Mouse (Mus musculus) hindbrain, embryonic 16.5 days (tissue): ENCODE results near the gene Ammecr1. TPM values are rescaled to one million over a fixed set of nuclear protein-coding genes. Genes with fewer than 3 reads are reported as not detected.

Experiments used
- ATAC-seq: fragments of 200-750 bp; cut with Nextera tagmentation; 2 replicates; pipeline ENCODE4 v1.8.0; 2017; ENCODE audit warnings: moderate TSS enrichment, moderate library complexity
- H3K27ac ChIP-seq: fragments of 300-500 bp; sonication (generic); 2 replicates; pipeline ENCODE4 v1.5.1; 2014; ENCODE audit warnings: low read depth, mild to moderate bottlenecking, control low read depth, low read length, moderate library complexity
- H3K27me3 ChIP-seq: fragments of 300-500 bp; sonication (generic); replicated peaks from 2 replicates; pipeline ENCODE4 v1.6.1; 2014; ENCODE audit warnings: low read length; ENCODE audit not compliant: control insufficient read depth, insufficient read depth
- H3K36me3 ChIP-seq: fragments of 300-500 bp; sonication (generic); 2 replicates; pipeline ENCODE4 v1.6.1; 2014; ENCODE audit warnings: mild to moderate bottlenecking, low read length, moderate library complexity, mixed read lengths; ENCODE audit not compliant: control insufficient read depth, insufficient read depth
- H3K4me1 ChIP-seq: fragments of 300-500 bp; sonication (generic); 2 replicates; pipeline ENCODE4 v1.6.1; 2014; ENCODE audit warnings: low read depth, low read length; ENCODE audit not compliant: control insufficient read depth, insufficient read depth
- H3K4me2 ChIP-seq: fragments of 300-500 bp; sonication (generic); 2 replicates; pipeline ENCODE4 v1.6.1; 2014; ENCODE audit warnings: mild to moderate bottlenecking, low read length, control low read depth, moderate library complexity
- H3K4me3 ChIP-seq: fragments of 300-500 bp; sonication (generic); 2 replicates; pipeline ENCODE4 v1.5.1; 2014; ENCODE audit warnings: mild to moderate bottlenecking, low read length, control low read depth, moderate library complexity
- H3K9ac ChIP-seq: fragments of 300-500 bp; sonication (generic); 2 replicates; pipeline ENCODE4 v1.6.1; 2014; ENCODE audit warnings: low read depth, mild to moderate bottlenecking, control low read depth, low read length, moderate library complexity
- H3K9me3 ChIP-seq: fragments of 300-500 bp; sonication (generic); 2 replicates; pipeline ENCODE4 v1.6.1; 2014; ENCODE audit warnings: mild to moderate bottlenecking, low read length, moderate library complexity; ENCODE audit not compliant: control insufficient read depth
- WGBS: fragments of 180-500 bp; shearing (Covaris S2); extraction: QIAGEN DNeasy Blood & Tissue Kit; methylation state at CpG from one replicate; pipeline ENCODE4 v1.1.7; 2014; 5-methylcytosine and 5-hydroxymethylcytosine counted together
- polyA plus RNA-seq: library from polyadenylated mRNA; unstranded; fragments of >200 nt; fragmentation: Nextera tagmentation; extraction: Ambion mirVana; gene quantifications from 2 replicates; pipeline ENCODE4 v1.2.1, GENCODE M21; 2015

Gene Ammecr1
- polyA plus RNA-seq, 1 experiment from 2014 or later: 1.8 TPM

GRCm38 (mm10) chrX:142838841-142839240, 127.7 kb downstream of the Ammecr1 start:
- 53% methylated on average over 2 of the region's 2 CpGs for WGBS
- H3K9me3 ChIP-seq: no peaks in the 10 kb centered on the region
- H3K4me2 ChIP-seq: no peak overlapping the region

DNA sequence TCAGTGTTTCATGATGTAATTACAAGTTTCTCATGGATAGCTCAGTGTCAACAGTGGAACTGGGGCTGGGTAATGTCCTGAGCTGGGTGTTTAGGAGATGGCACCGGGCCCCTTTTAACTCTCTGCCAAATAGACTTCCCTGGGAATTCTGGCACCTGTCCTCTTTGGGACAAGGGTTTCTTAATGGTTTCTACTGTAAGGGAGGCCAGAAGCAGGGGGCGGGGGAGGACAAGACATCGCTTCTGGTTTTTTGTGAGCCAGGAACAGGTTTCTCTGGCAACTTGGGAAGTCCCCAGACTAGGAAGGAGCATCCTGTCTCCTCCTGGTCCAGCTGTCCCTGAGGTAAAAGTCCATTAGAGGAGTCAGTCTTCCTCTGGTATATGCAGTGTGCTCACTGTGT, 129.2 kb downstream of the Ammecr1 start:
- ATAC-seq: no peak
- Histone ChIP-seq H3K27me3 (no peaks in the 10 kb centered on the region; the same call in 1 of the 2 replicates), H3K4me3 (no peak overlapping the region), H3K9me3 (no peaks in the 10 kb centered on the region), H3K4me1 (no peaks in the 10 kb centered on the region), H3K9ac (no peak overlapping the region), H3K36me3 (no peaks in the 10 kb centered on the region), H3K4me2 (no peak overlapping the region), H3K27ac (no peak overlapping the region)
- WGBS: 70% methylated on average over 3 of the region's 3 CpGs

More at GRCm38 (mm10) chrX:142838841-142839240, 127.7 kb downstream of the Ammecr1 start:
- H3K27me3 ChIP-seq: no peaks in the 10 kb centered on the region; the same call in 1 of the 2 replicates
- no peak overlapping the region for H3K4me3 ChIP-seq
- H3K36me3 ChIP-seq: no peaks in the 10 kb centered on the region
- no peak overlapping the region for H3K27ac ChIP-seq
- no peaks in the 10 kb centered on the region for H3K4me1 ChIP-seq
- no peak overlapping the region for H3K9ac ChIP-seq
- ATAC-seq: no peak

GRCm38 (mm10) chrX:142836399-142836798, 130.1 kb downstream of the Ammecr1 start:
- Histone ChIP-seq H3K9me3 (no peaks in the 10 kb centered on the region), H3K9ac (no peak overlapping the region), H3K4me3 (no peak overlapping the region), H3K36me3 (no peaks in the 10 kb centered on the region), H3K4me1 (no peaks in the 10 kb centered on the region), H3K4me2 (no peak overlapping the region), H3K27me3 (no peaks in the 10 kb centered on the region), H3K27ac (no peak overlapping the region)
- ATAC-seq: no peak
- 98% methylated on average over 7 of the region's 7 CpGs for WGBS

- Histone ChIP-seq H3K4me2 (no peak overlapping the region), H3K4me3 (no peak overlapping the region), H3K4me1 (no peaks in the 10 kb centered on the region), H3K9ac (no peak overlapping the region), H3K36me3 (no peaks in the 10 kb centered on the region), H3K27me3 (no peaks in the 10 kb centered on the region), H3K27ac (no peak overlapping the region), H3K9me3 (no peaks in the 10 kb centered on the region)
- WGBS: 92% methylated on average over 6 of the region's 6 CpGs
- ATAC-seq: no peak
These were observed 131.7 kb downstream of the Ammecr1 start for GRCm38 (mm10) chrX:142834807-142835206.

GRCm38 (mm10) chrX:142833164-142833796, 133.2 kb downstream of the Ammecr1 start:
- no peak for ATAC-seq
- H3K4me2 ChIP-seq: no peak overlapping the region

DNA sequence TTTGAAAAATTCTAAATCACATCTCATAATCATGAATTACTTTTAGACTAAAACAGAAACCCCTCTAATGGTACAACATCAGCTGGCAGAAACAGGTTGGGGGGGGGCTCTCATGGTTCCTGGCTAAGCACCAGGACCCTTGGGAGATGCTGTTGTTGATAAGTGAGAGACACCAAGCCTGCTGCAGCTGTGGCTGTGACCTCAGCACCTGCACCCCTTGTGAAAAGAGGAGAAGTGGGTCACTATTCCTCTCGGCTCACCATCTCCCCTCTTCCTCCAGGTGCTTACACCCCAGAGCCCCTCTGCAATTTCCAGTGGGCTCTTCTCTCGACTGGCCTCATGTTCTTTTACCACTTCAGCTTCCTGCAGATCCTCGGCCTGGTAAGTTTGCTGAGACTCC, 134.3 kb downstream of the Ammecr1 start:
- no peak for ATAC-seq
- no peak overlapping the region for H3K9ac ChIP-seq
- H3K27me3 ChIP-seq: no peaks in the 10 kb centered on the region
- no peak overlapping the region for H3K27ac ChIP-seq
- no peaks in the 10 kb centered on the region for H3K36me3 ChIP-seq
- no peaks in the 10 kb centered on the region for H3K4me1 ChIP-seq
- H3K4me2 ChIP-seq: no peak overlapping the region
- no peaks in the 10 kb centered on the region for H3K9me3 ChIP-seq
- H3K4me3 ChIP-seq: no peak overlapping the region
- WGBS: 85% methylated on average over 3 of the region's 3 CpGs

More at GRCm38 (mm10) chrX:142833164-142833796, 133.2 kb downstream of the Ammecr1 start:
- Histone ChIP-seq H3K36me3 (no peaks in the 10 kb centered on the region), H3K27me3 (no peaks in the 10 kb centered on the region), H3K27ac (no peak overlapping the region), H3K4me3 (no peak overlapping the region), H3K9me3 (no peaks in the 10 kb centered on the region), H3K9ac (no peak overlapping the region), H3K4me1 (no peaks in the 10 kb centered on the region)
- WGBS: 77% methylated on average over 12 of the region's 13 CpGs

DNA sequence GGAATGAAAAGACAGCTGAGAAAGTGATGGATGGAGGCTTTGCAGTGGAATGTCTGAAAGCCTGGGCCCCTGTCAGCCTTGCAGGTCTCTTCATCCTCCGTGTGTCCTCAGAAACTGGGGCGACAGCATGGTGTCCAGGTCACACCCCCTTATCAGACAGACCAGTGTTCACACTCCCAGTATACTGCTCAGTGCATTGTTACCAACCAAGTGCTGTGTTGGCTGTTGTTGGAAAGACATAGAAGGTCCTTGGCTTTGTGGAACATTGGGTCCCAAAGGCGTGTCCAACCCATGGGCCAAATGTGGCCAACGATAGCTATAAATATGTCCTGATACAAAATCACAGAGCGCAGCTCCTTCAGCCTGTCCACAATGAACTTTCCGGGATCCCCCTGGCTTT, 136.0 kb downstream of the Ammecr1 start:
- H3K36me3 ChIP-seq: no peaks in the 10 kb centered on the region

GRCm38 (mm10) chrX:142829866-142830470, 136.6 kb downstream of the Ammecr1 start:
- WGBS: 80% methylated on average over 12 of the region's 12 CpGs
- Histone ChIP-seq H3K9ac (no peak overlapping the region), H3K36me3 (no peaks in the 10 kb centered on the region), H3K9me3 (no peaks in the 10 kb centered on the region), H3K4me1 (no peaks in the 10 kb centered on the region), H3K4me3 (no peak overlapping the region), H3K27ac (no peak overlapping the region), H3K4me2 (no peak overlapping the region), H3K27me3 (no peaks in the 10 kb centered on the region)
- no peak for ATAC-seq

More for the DNA sequence above, 136.0 kb downstream of the Ammecr1 start:
- Histone ChIP-seq H3K4me2 (no peak overlapping the region), H3K4me1 (no peaks in the 10 kb centered on the region), H3K9me3 (no peaks in the 10 kb centered on the region), H3K27ac (no peak overlapping the region), H3K27me3 (no peaks in the 10 kb centered on the region), H3K9ac (no peak overlapping the region), H3K4me3 (no peak overlapping the region)
- 94% methylated on average over 6 of the region's 6 CpGs for WGBS
- ATAC-seq: no peak

DNA sequence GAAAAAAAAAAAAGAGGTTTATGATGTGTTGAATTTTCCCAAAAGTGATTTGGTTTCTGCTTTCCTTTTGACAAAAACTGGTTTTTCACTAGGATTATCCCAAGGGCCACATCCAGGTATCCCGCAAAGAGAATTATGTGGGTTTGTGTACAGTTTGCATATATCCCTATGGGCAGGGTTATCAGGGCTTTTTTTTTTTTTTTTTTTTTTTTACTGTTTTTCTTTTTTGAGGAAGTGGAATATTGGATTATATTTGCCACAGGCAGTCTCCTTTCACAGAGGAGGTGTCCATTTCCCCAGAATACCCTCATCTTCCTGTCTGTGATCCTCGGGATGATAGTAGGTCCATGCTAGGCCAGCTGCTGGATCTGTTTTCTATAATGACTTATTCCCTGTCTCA, 137.3 kb downstream of the Ammecr1 start:
- no peak for ATAC-seq
- 95% methylated on average over 2 of the region's 2 CpGs for whole genome bisulfite sequencing
- Histone ChIP-seq H3K9me3 (no peaks in the 10 kb centered on the region), H3K4me1 (no peaks in the 10 kb centered on the region), H3K4me2 (no peak overlapping the region), H3K36me3 (no peaks in the 10 kb centered on the region), H3K27ac (no peak overlapping the region), H3K27me3 (no peaks in the 10 kb centered on the region), H3K9ac (no peak overlapping the region), H3K4me3 (no peak overlapping the region)
